Mouse (Mus musculus) G1E (cell line): Measurements from ENCODE around the gene Adgrv1.

Experiments used
- CTCF ChIP-seq: IDR thresholded peaks from 2 replicates; pipeline ENCODE4 v1.5.1; 2012; ENCODE audit warnings: low read depth, low read length, inconsistent platforms, mixed read lengths
- GATA1 ChIP-seq: IDR thresholded peaks from 2 replicates; pipeline ENCODE4 v1.6.1; 2012; ENCODE audit warnings: borderline replicate concordance, low read length, inconsistent platforms, mixed read lengths
- GATA2 ChIP-seq: IDR thresholded peaks from 2 replicates; pipeline ENCODE4 v1.6.1; 2012; ENCODE audit warnings: low read depth, low read length, inconsistent platforms, borderline replicate concordance

DNA sequence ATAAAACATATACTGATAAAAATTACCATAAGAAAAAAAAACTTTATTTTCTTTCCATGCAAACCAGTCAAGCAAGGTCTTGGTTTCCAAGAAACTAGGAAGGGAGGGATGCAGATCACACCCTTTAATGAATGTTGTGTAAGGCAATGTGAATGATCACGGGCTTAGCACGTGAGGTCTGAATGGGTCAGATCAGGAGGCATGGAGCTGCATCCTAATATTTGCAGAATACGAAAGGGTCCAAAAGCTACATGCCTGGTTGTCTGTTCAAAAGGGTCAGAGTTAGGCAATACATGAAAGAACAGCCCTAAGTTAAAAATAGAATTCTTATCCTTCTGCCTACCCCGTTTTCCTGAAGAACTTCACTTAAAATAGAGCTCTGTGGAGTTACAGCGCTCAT, 303.2 kb downstream of the Adgrv1 start:
- TF ChIP-seq GATA2 (no peak), CTCF (no peak), GATA1 (no peak)
